15 mouse cellular contexts compared by ENCODE assay signal in genomic region chr12:5549796-5550195, GRCm38 (mm10).
DNase-seq lines count a peak whose midpoint lies in the region; ATAC-seq lines count a peak whose summit lies in the region.
"Had no signal": no experiment of that assay in that cellular context is flagged by ENCODE, and none has a peak within 500 bp of the region (broad histone marks: within the 10 kb centered on the region; RNA-seq: fewer than 3 reads in every experiment).

No protein-coding gene starts in this region.

- H3K27me3 ChIP-seq in embryonic facial prominence, embryonic 14.5 days (replicated peaks; ENCODE audit: control insufficient read depth, insufficient read depth, low read length), result no peaks in the 10 kb centered on the region
- no peaks in the 10 kb centered on the region for H3K27me3 ChIP-seq in limb, embryonic 10.5 days (ENCODE audit: low read depth, poor library complexity, severe bottlenecking)
- H3K27me3 ChIP-seq: liver, embryonic 15.5 days had no signal

- no peak overlapping the region for H3K4me2 ChIP-seq in embryonic facial prominence, embryonic 14.5 days (ENCODE audit: low read depth, low read length)
- H3K4me2 ChIP-seq: liver, embryonic 15.5 days had no signal

- no peak overlapping the region for H3K9ac ChIP-seq in embryonic facial prominence, embryonic 14.5 days (ENCODE audit: low read depth, low read length)
- H3K9ac ChIP-seq: liver, embryonic 15.5 days had no signal

- H3K9me3 ChIP-seq in embryonic facial prominence, embryonic 14.5 days (ENCODE audit: control insufficient read depth, low read length), result no peaks in the 10 kb centered on the region
- H3K9me3 ChIP-seq in limb, embryonic 10.5 days (replicated peaks), result no peaks in the 10 kb centered on the region
- H3K9me3 ChIP-seq: heart, embryonic 10.5 days; liver, embryonic 15.5 days had no signal

- no peak overlapping the region for H3K4me3 ChIP-seq in embryonic facial prominence, embryonic 14.5 days (ENCODE audit: low read depth, low read length)
- no peak overlapping the region for H3K4me3 ChIP-seq in limb, embryonic 10.5 days
- H3K4me3 ChIP-seq: heart, embryonic 10.5 days; liver, embryonic 15.5 days; myocyte had no signal

- whole genome bisulfite sequencing in embryonic facial prominence, embryonic 14.5 days, result 11% methylated on average over 7 of the region's 7 CpGs
- 47% methylated on average over 7 of the region's 7 CpGs for WGBS in limb, embryonic 10.5 days

- no peak overlapping the region for H3K27ac ChIP-seq in embryonic facial prominence, embryonic 14.5 days (replicated peaks; ENCODE audit: low read depth, low read length)
- peak overlapping the region; percentile 82 for H3K27ac ChIP-seq in limb, embryonic 10.5 days
- H3K27ac ChIP-seq: heart, embryonic 10.5 days; liver, embryonic 15.5 days had no signal

- ATAC-seq in embryonic facial prominence, embryonic 14.5 days (ENCODE audit: low read depth), result peak; percentile 53; the same call in 1 of the 2 replicates
- no peak for ATAC-seq in megakaryocyte-erythroid progenitor cell, adult 5-6 weeks (replicated peaks; ENCODE audit: low FRiP score, low TSS enrichment, poor library complexity, severe bottlenecking)

- H3K4me1 ChIP-seq in embryonic facial prominence, embryonic 14.5 days (ENCODE audit: control insufficient read depth, insufficient read depth, low read length), result 0 out of 2 replicates have a peak, but pooled peaks cover 7% of the 10 kb centered on the region
- H3K4me1 ChIP-seq in limb, embryonic 10.5 days, result peaks cover 26% of the 10 kb centered on the region
- H3K4me1 ChIP-seq: heart, embryonic 10.5 days; liver, embryonic 15.5 days had no signal

- peak; percentile 47 to 69 for DNase-seq in cerebellum, postnatal 10 days
- DNase-seq in cerebellum, postnatal 36 days, result no peak
- peak; percentile 3 for DNase-seq in CD4-positive helper T cell, adult 2 months (ENCODE audit: low read depth, low spot score)
- peak; percentile 41 for DNase-seq in embryonic facial prominence, embryonic 14.5 days (ENCODE audit: low spot score)
- peak; percentile 37 for DNase-seq in limb, embryonic 10.5 days (ENCODE audit: low spot score)
- DNase-seq in ovary, postnatal 14 days (ENCODE audit: low spot score), result no peak
- no peak for DNase-seq in layer of hippocampus, adult 9-11 months
- DNase-seq: cerebellum, adult 18-20 months; heart, postnatal 4 days; kidney, adult 2 months; lung, postnatal 4 days had no signal

- H3K36me3 ChIP-seq in embryonic facial prominence, embryonic 14.5 days (ENCODE audit: control insufficient read depth, insufficient read depth, low read length), result no peaks in the 10 kb centered on the region
- H3K36me3 ChIP-seq in limb, embryonic 10.5 days, result no peaks in the 10 kb centered on the region
- H3K36me3 ChIP-seq: heart, embryonic 10.5 days; liver, embryonic 15.5 days had no signal

Comparison
In these comparisons a context has a peak if more than half of its experiments do, and no peak if none do; other contexts are left out.
1. DNase-seq: peak in cerebellum, postnatal 10 days (2 of 2), CD4-positive helper T cell, adult 2 months (single experiment), embryonic facial prominence, embryonic 14.5 days (single experiment) and limb, embryonic 10.5 days (single experiment); none in cerebellum, postnatal 36 days (0 of 2), ovary, postnatal 14 days (single experiment) and layer of hippocampus, adult 9-11 months (single experiment).